Mouse (Mus musculus) MEL (cell line): ENCODE data around the gene Rinl. TPM values are rescaled to one million over a fixed set of nuclear protein-coding genes. Genes with fewer than 3 reads are reported as not detected.

Experiments
- DNase-seq: peaks from one replicate; pipeline ENCODE4 v3.0.0; 2011; ENCODE audit warnings: low read depth, low spot score
- H3K27ac ChIP-seq: 2 replicates; pipeline ENCODE4 v1.5.1; 2012; ENCODE audit warnings: low read depth, mild to moderate bottlenecking, control low read depth, low read length, moderate library complexity; ENCODE audit not compliant: control insufficient read depth
- H3K27me3 ChIP-seq, 2 experiments: fragments of 150-350 bp in 1 of 2; sonication (generic) in 1 of 2; 2 replicates each; pipeline ENCODE4 v1.6.1; 2012; ENCODE audit warnings: low read length in 2 of 2, mild to moderate bottlenecking in 2 of 2, improper control_type of control experiment in 1 of 2, moderate library complexity in 1 of 2; ENCODE audit not compliant: insufficient read depth in 2 of 2, control insufficient read depth in 1 of 2
- H3K36me3 ChIP-seq, 2 experiments: 2 replicates each; pipeline ENCODE4 v1.6.1; 2012 to 2014; ENCODE audit warnings: low read length in 2 of 2, improper control_type of control experiment in 1 of 2, inconsistent platforms in 1 of 2, mild to moderate bottlenecking in 1 of 2; ENCODE audit not compliant: insufficient read depth in 2 of 2, control insufficient read depth in 1 of 2
- H3K4me1 ChIP-seq, 2 experiments: fragments of 150-350 bp in 1 of 2; sonication (generic) in 1 of 2; 2 replicates each; pipeline ENCODE4 v1.6.1; 2012; ENCODE audit warnings: low read length in 2 of 2, improper control_type of control experiment in 1 of 2, mild to moderate bottlenecking in 1 of 2; ENCODE audit not compliant: insufficient read depth in 2 of 2, control insufficient read depth in 1 of 2
- H3K4me3 ChIP-seq, 2 experiments: fragments of 150-350 bp in 1 of 2; sonication (generic) in 1 of 2; 2 replicates each; pipeline ENCODE4 v1.5.1; 2012; ENCODE audit warnings: low read depth in 2 of 2, low read length in 2 of 2, mild to moderate bottlenecking in 2 of 2, moderate library complexity in 2 of 2, control low read depth in 1 of 2, improper control_type of control experiment in 1 of 2; ENCODE audit not compliant: control insufficient read depth in 1 of 2, insufficient read depth in 1 of 2
- H3K79me2 ChIP-seq: 2 replicates; pipeline ENCODE4 v1.6.1; 2012; ENCODE audit warnings: mild to moderate bottlenecking, low read length, moderate library complexity; ENCODE audit not compliant: control insufficient read depth, poor library complexity, insufficient read depth
- H3K9ac ChIP-seq: 2 replicates; pipeline ENCODE4 v1.6.1; 2012; ENCODE audit warnings: low read depth, mild to moderate bottlenecking, control low read depth, low read length, moderate library complexity; ENCODE audit not compliant: control insufficient read depth, poor library complexity, severe bottlenecking
- H3K9me3 ChIP-seq: fragments of 150-350 bp; sonication (generic); replicated peaks from 2 replicates; pipeline ENCODE4 v1.6.1; 2012; ENCODE audit warnings: mild to moderate bottlenecking, low read length, improper control_type of control experiment, moderate library complexity; ENCODE audit not compliant: insufficient read depth
- BHLHE40 ChIP-seq: IDR thresholded peaks from 2 replicates; pipeline ENCODE4 v1.6.1; 2012; ENCODE audit warnings: low read depth, mild to moderate bottlenecking, inconsistent platforms, low read length, improper control_type of control experiment, borderline replicate concordance
- CHD2 ChIP-seq: IDR thresholded peaks from 2 replicates; pipeline ENCODE4 v1.6.1; 2011; ENCODE audit warnings: low read length, improper control_type of control experiment
- CTCF ChIP-seq, 3 experiments: IDR thresholded peaks in 2 of 3; conservative IDR thresholded peaks in 1 of 3; 2 replicates each; pipeline ENCODE4 v1.5.1; 2011 to 2012; ENCODE audit warnings: low read length in 3 of 3, low read depth in 2 of 3, mild to moderate bottlenecking in 2 of 3, improper control_type of control experiment in 1 of 3, inconsistent platforms in 1 of 3, mixed read lengths in 1 of 3, moderate library complexity in 1 of 3; ENCODE audit not compliant: control insufficient read depth in 1 of 3, insufficient read depth in 1 of 3, poor library complexity in 1 of 3, severe bottlenecking in 1 of 3
- E2F4 ChIP-seq: IDR thresholded peaks from 2 replicates; pipeline ENCODE4 v1.6.1; 2011; ENCODE audit warnings: low read depth, low read length, improper control_type of control experiment, borderline replicate concordance
- EP300 ChIP-seq, 2 experiments: IDR thresholded peaks; 2 replicates each; pipeline ENCODE4 v1.6.1; 2011; ENCODE audit warnings: improper control_type of control experiment in 2 of 2, low read length in 2 of 2, low read depth in 1 of 2, mild to moderate bottlenecking in 1 of 2
- GATA1 ChIP-seq: IDR thresholded peaks from 2 replicates; pipeline ENCODE4 v1.6.1; 2011; ENCODE audit warnings: low read depth, low read length, improper control_type of control experiment
- JUND ChIP-seq: IDR thresholded peaks from 2 replicates; pipeline ENCODE4 v1.6.1; 2011; ENCODE audit warnings: low read depth, mild to moderate bottlenecking, improper control_type of control experiment, low read length
- MAX ChIP-seq: IDR thresholded peaks from 2 replicates; pipeline ENCODE4 v1.6.1; 2011; ENCODE audit warnings: low read length, improper control_type of control experiment
- MYC ChIP-seq: IDR thresholded peaks from 2 replicates; pipeline ENCODE4 v1.6.1; 2011; ENCODE audit warnings: low read depth, mild to moderate bottlenecking, low read length, improper control_type of control experiment, moderate library complexity
- NELFE ChIP-seq: IDR thresholded peaks from 2 replicates; pipeline ENCODE4 v1.6.1; 2011; ENCODE audit warnings: low read depth, low read length, improper control_type of control experiment
- RAD21 ChIP-seq: IDR thresholded peaks from 2 replicates; pipeline ENCODE4 v1.6.1; 2011; ENCODE audit warnings: mild to moderate bottlenecking, low read depth, low read length, improper control_type of control experiment
- RCOR1 ChIP-seq: IDR thresholded peaks from 2 replicates; pipeline ENCODE4 v1.6.1; 2012; ENCODE audit warnings: low read depth, mild to moderate bottlenecking, inconsistent platforms, low read length, improper control_type of control experiment
- TAL1 ChIP-seq: IDR thresholded peaks from 2 replicates; pipeline ENCODE4 v1.6.1; 2012; ENCODE audit warnings: mild to moderate bottlenecking, inconsistent platforms, low read length, moderate library complexity, mixed read lengths
- TCF12 ChIP-seq: IDR thresholded peaks from 2 replicates; pipeline ENCODE4 v1.6.1; 2014; ENCODE audit warnings: low read depth, mild to moderate bottlenecking, inconsistent platforms, low read length, improper control_type of control experiment, moderate library complexity
- UBTF ChIP-seq: IDR thresholded peaks from 2 replicates; pipeline ENCODE4 v1.6.1; 2012; ENCODE audit warnings: low read depth, mild to moderate bottlenecking, inconsistent platforms, low read length, improper control_type of control experiment, moderate library complexity, borderline replicate concordance; ENCODE audit not compliant: insufficient read depth
- USF2 ChIP-seq, 2 experiments: IDR thresholded peaks; 2 replicates each; pipeline ENCODE4 v1.6.1; 2011 to 2012; ENCODE audit warnings: improper control_type of control experiment in 2 of 2, low read length in 2 of 2, borderline replicate concordance in 1 of 2, inconsistent platforms in 1 of 2, low read depth in 1 of 2, mild to moderate bottlenecking in 1 of 2; ENCODE audit not compliant: insufficient read depth in 1 of 2
- ZKSCAN1 ChIP-seq: IDR thresholded peaks from 2 replicates; pipeline ENCODE4 v1.6.1; 2012; ENCODE audit warnings: low read depth, mild to moderate bottlenecking, inconsistent platforms, low read length, improper control_type of control experiment, moderate library complexity
- ZNF384 ChIP-seq: IDR thresholded peaks from 2 replicates; pipeline ENCODE4 v1.6.1; 2012; ENCODE audit warnings: low read depth, mild to moderate bottlenecking, inconsistent platforms, low read length, improper control_type of control experiment
- polyA plus RNA-seq, 2 experiments: library from polyadenylated mRNA; stranded (reverse) in 1 of 2; unstranded in 1 of 2; fragments of >175 nt in 1 of 2; fragments of >200 nt in 1 of 2; gene quantifications; 2 replicates each; pipeline versions ENCODE4 v1.2.1 to v1.2.4; 2012; ENCODE audit warnings: low replicate concordance in 2 of 2, low read depth in 1 of 2; ENCODE audit not compliant: insufficient read length in 2 of 2, insufficient read depth in 1 of 2, missing spikeins in 1 of 2
- total RNA-seq: library from RNA; depleted of rRNA; stranded (reverse); fragments of 300-350 nt; gene quantifications from 2 replicates; pipeline ENCODE4 v1.2.3, GENCODE M21; 2012

Gene Rinl
- total and polyA plus RNA-seq, 3 experiments, result 39.9 to 63.9 TPM; not detected in 1

GRCm38 (mm10) chr7:28761907-28762306, 26.9 kb upstream of the Rinl start:
- H3K79me2 ChIP-seq, result peaks cover 11% of the 10 kb centered on the region
- H3K9me3 ChIP-seq, result no peaks in the 10 kb centered on the region
- H3K4me3 ChIP-seq, result no peak overlapping the region
- H3K4me1 ChIP-seq, result peaks cover 0 to 10% of the 10 kb centered on the region in 2 experiments; a peak in 2 of 4 replicates
- no peak overlapping the region for H3K27ac ChIP-seq
- TF ChIP-seq BHLHE40, result no peak
- TF ChIP-seq MAX, result no peak
- no peak for TF ChIP-seq CHD2
- TF ChIP-seq NELFE, result no peak
- no peak for TF ChIP-seq UBTF
- peaks cover 0 to 3% of the 10 kb centered on the region in 2 experiments; a peak in 2 of 4 replicates for H3K36me3 ChIP-seq
- H3K9ac ChIP-seq, result no peak overlapping the region
- no peaks in the 10 kb centered on the region for H3K27me3 ChIP-seq
- no peak for DNase-seq

GRCm38 (mm10) chr7:28765211-28765610, 23.6 kb upstream of the Rinl start:
- Histone ChIP-seq H3K36me3 (peaks cover 0 to 27% of the 10 kb centered on the region in 2 experiments; a peak in 3 of 4 replicates), H3K9me3 (no peaks in the 10 kb centered on the region), H3K79me2 (peaks cover 16% of the 10 kb centered on the region), H3K27me3 (no peaks in the 10 kb centered on the region), H3K9ac (peak overlapping the region; percentile 78), H3K27ac (no peak overlapping the region), H3K4me1 (peaks cover 22 to 37% of the 10 kb centered on the region in 2 experiments), H3K4me3 (peak overlapping the region; percentile 69 to 88; a peak in 3 of 4 replicates)
- TF ChIP-seq RAD21 (no peak), NELFE (no peak), ZKSCAN1 (no peak), CTCF (IDR thresholded peaks at IDR 0.05 in 2 of 3, conservative IDR thresholded peaks at IDR 0.05 in 1 of 3; ENCODE audit: control insufficient read depth in 1 of 3, insufficient read depth in 1 of 3, low read depth in 2 of 3, low read length in 3 of 3, poor library complexity in 1 of 3, severe bottlenecking in 1 of 3) (no peak), USF2 (IDR thresholded peaks at IDR 0.05; ENCODE audit: borderline replicate concordance in 1 of 2, insufficient read depth in 1 of 2, low read depth in 1 of 2, low read length in 2 of 2) (no peak), EP300 (IDR thresholded peaks at IDR 0.05; ENCODE audit: low read depth in 1 of 2, low read length in 2 of 2) (no peak), UBTF (no peak), GATA1 (no peak), MYC (no peak), JUND (no peak), TAL1 (no peak), RCOR1 (no peak), E2F4 (no peak), ZNF384 (no peak), CHD2 (no peak), TCF12 (no peak)
- no peak for DNase-seq
